Mouse (Mus musculus) neural tube, embryonic 14.5 days (tissue): ENCODE results near the gene Klk1b3. TPM values are rescaled to one million over a fixed set of nuclear protein-coding genes. Genes with fewer than 3 reads are reported as not detected.
"Not testable (repeated sequence)": the region's sequence is repeated elsewhere in the genome, so short reads cannot be mapped to it uniquely, and the experiment has no call there.

ENCODE experiments used
- ATAC-seq: fragments of 200-750 bp; cut with Nextera tagmentation; 2 replicates; pipeline ENCODE4 v1.8.0; 2017; ENCODE audit warnings: low read depth, mild to moderate bottlenecking, moderate TSS enrichment, moderate library complexity
- H3K27ac ChIP-seq: fragments of 300-500 bp; sonication (generic); 2 replicates; pipeline ENCODE4 v1.5.1; 2014; ENCODE audit warnings: low read depth, mild to moderate bottlenecking, control low read depth, low read length, moderate library complexity, mixed read lengths
- H3K27me3 ChIP-seq: fragments of 300-500 bp; sonication (generic); 2 replicates; pipeline ENCODE4 v1.6.1; 2014; ENCODE audit warnings: low read length; ENCODE audit not compliant: control insufficient read depth, insufficient read depth
- H3K36me3 ChIP-seq: fragments of 300-500 bp; sonication (generic); 2 replicates; pipeline ENCODE4 v1.6.1; 2014; ENCODE audit warnings: low read length, mixed read lengths; ENCODE audit not compliant: control insufficient read depth, insufficient read depth
- H3K4me1 ChIP-seq: fragments of 300-500 bp; sonication (generic); 2 replicates; pipeline ENCODE4 v1.6.1; 2014; ENCODE audit warnings: low read length; ENCODE audit not compliant: control insufficient read depth, insufficient read depth
- H3K4me2 ChIP-seq: fragments of 300-500 bp; sonication (generic); 2 replicates; pipeline ENCODE4 v1.6.1; 2014; ENCODE audit warnings: mild to moderate bottlenecking, low read depth, low read length, control low read depth
- H3K4me3 ChIP-seq: fragments of 300-500 bp; sonication (generic); 2 replicates; pipeline ENCODE4 v1.5.1; 2014; ENCODE audit warnings: low read depth, low read length, control low read depth, mixed read lengths
- H3K9ac ChIP-seq: fragments of 300-500 bp; sonication (generic); replicated peaks from 2 replicates; pipeline ENCODE4 v1.6.1; 2014; ENCODE audit warnings: low read depth, mild to moderate bottlenecking, control low read depth, low read length, mixed read lengths
- H3K9me3 ChIP-seq: fragments of 300-500 bp; sonication (generic); 2 replicates; pipeline ENCODE4 v1.6.1; 2016; ENCODE audit warnings: low read length; ENCODE audit not compliant: control insufficient read depth
- WGBS: fragments of 180-500 bp; shearing (Covaris S2); extraction: QIAGEN DNeasy Blood & Tissue Kit; methylation state at CpG from one replicate; pipeline ENCODE4 v1.1.7; 2014; 5-methylcytosine and 5-hydroxymethylcytosine counted together
- polyA plus RNA-seq: library from polyadenylated mRNA; unstranded; fragments of >200 nt; fragmentation: Nextera tagmentation; extraction: Ambion mirVana; gene quantifications from 2 replicates; pipeline ENCODE4 v1.2.1, GENCODE M21; 2014

Gene Klk1b3
- polyA plus RNA-seq, 1 experiment from 2014 or later, result not detected

GRCm38 (mm10) chr7:44247971-44248370, 50.0 kb downstream of the Klk1b3 start:
- Histone ChIP-seq H3K9ac (0 out of 2 replicates have a peak overlapping the region, but pooled peaks have one; percentile 90), H3K4me1 (peaks cover 17% of the 10 kb centered on the region; the same call in 1 of the 2 replicates), H3K27ac (no peak overlapping the region), H3K27me3 (no peaks in the 10 kb centered on the region), H3K9me3 (no peaks in the 10 kb centered on the region), H3K4me3 (peak overlapping the region; percentile 78), H3K36me3 (peaks cover 24% of the 10 kb centered on the region), H3K4me2 (peak overlapping the region; percentile 70)
- no peak for ATAC-seq
- WGBS, result 97% methylated on average over 2 of the region's 2 CpGs

- no peaks in the 10 kb centered on the region for H3K27me3 ChIP-seq
- no peak overlapping the region for H3K4me2 ChIP-seq
- H3K4me3 ChIP-seq, result no peak overlapping the region
- no peak for ATAC-seq
- peaks cover 17% of the 10 kb centered on the region; the same call in 1 of the 2 replicates for H3K4me1 ChIP-seq
- no peaks in the 10 kb centered on the region for H3K9me3 ChIP-seq
- WGBS, result 97% methylated on average over 4 of the region's 4 CpGs
- no peak overlapping the region for H3K27ac ChIP-seq
- peaks cover 33% of the 10 kb centered on the region for H3K36me3 ChIP-seq
- no peak overlapping the region for H3K9ac ChIP-seq
These were observed 51.3 kb downstream of the Klk1b3 start for GRCm38 (mm10) chr7:44249248-44249647.

DNA sequence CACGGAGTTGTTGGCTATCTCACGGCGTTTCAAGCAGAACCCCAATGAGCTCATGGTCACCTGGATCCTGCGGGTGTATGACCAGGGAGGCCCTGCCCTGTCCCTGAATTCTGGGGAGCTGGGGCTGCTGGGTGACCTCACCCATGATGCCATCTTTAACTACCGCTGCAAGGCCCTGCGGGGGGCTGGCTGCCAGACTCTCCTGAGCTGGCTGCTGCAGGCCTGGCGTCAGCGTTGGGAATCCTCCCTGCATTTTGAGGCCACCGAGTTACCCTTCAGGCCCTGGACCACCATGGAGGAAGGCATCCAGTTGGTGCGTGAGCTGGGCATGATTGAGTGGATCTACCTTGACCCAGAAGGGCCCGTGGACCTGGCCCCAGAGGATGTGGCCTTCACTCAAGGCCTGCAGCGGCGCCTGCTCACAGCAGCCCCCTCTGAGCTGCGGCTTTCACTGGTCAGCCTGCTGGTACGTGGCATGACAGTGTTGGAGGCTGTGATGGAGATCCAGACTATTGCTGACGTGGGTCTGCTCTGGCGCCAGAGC, 52.8 kb downstream of the Klk1b3 start:
- not testable (repeated sequence) for H3K27ac ChIP-seq, ATAC-seq, H3K27me3 ChIP-seq, H3K9ac ChIP-seq, H3K9me3 ChIP-seq, H3K4me3 ChIP-seq, H3K4me2 ChIP-seq
- WGBS, result 92% methylated on average over 17 of the region's 17 CpGs
- peaks cover 13% of the 10 kb centered on the region; the same call in 1 of the 2 replicates for H3K4me1 ChIP-seq
- H3K36me3 ChIP-seq, result peaks cover 33% of the 10 kb centered on the region

Other genes starting within 250 kb of the Klk1b3 start
- not detected in 2 replicates for gene Klk1b8, start 247.5 kb upstream of the Klk1b3 start, polyA plus RNA-seq
- not detected in 2 replicates for gene Klk1b1, start 231.4 kb upstream of the Klk1b3 start, polyA plus RNA-seq
- not detected in 2 replicates for gene Klk1b9, start 222.1 kb upstream of the Klk1b3 start, polyA plus RNA-seq
- gene Klk1b11, start 202.3 kb upstream of the Klk1b3 start, polyA plus RNA-seq, result not detected in 2 replicates
- gene Klk1b26, start 186.0 kb upstream of the Klk1b3 start, polyA plus RNA-seq, result not detected in 2 replicates
- not detected in 2 replicates for gene Klk1b27, start 145.9 kb upstream of the Klk1b3 start, polyA plus RNA-seq
- gene Klk1b21, start 95.9 kb upstream of the Klk1b3 start, polyA plus RNA-seq, result not detected in 2 replicates
- not detected in 2 replicates for gene Klk1b22, start 85.5 kb upstream of the Klk1b3 start, polyA plus RNA-seq
- gene Klk1b16, start 61.4 kb upstream of the Klk1b3 start, polyA plus RNA-seq, result not detected in 2 replicates
- not detected in 2 replicates for gene Klk1b24, start 10.0 kb upstream of the Klk1b3 start, polyA plus RNA-seq
- not detected in 2 replicates for gene Klk1b4, start 9.2 kb downstream of the Klk1b3 start, polyA plus RNA-seq
- gene Klk1b5, start 17.8 kb downstream of the Klk1b3 start, polyA plus RNA-seq, result not detected in 2 replicates
- gene Klk1, start 27.2 kb downstream of the Klk1b3 start, polyA plus RNA-seq, result not detected in 2 replicates
- not detected in 2 replicates for gene Gm36864, start 38.0 kb downstream of the Klk1b3 start, polyA plus RNA-seq
- 1.5 and 1.6 TPM in 2 replicates for gene 1700028J19Rik, start 48.5 kb downstream of the Klk1b3 start, polyA plus RNA-seq
- 164 and 180 TPM in 2 replicates for gene 2410002F23Rik, start 48.5 kb downstream of the Klk1b3 start, polyA plus RNA-seq
- gene Acp4, start 59.2 kb downstream of the Klk1b3 start, polyA plus RNA-seq, result not detected in 2 replicates
- gene Gm15517, start 63.3 kb downstream of the Klk1b3 start, polyA plus RNA-seq, result not detected in 2 replicates
- 2.8 and 4.6 TPM in 2 replicates for gene Clec11a, start 108.7 kb downstream of the Klk1b3 start, polyA plus RNA-seq
- gene Shank1, start 112.1 kb downstream of the Klk1b3 start, polyA plus RNA-seq, result 39.9 and 62.7 TPM in 2 replicates
- 52.7 and 68.4 TPM in 2 replicates for gene Syt3, start 185.9 kb downstream of the Klk1b3 start, polyA plus RNA-seq
- 2.0 and 2.6 TPM in 2 replicates for gene 1700008O03Rik, start 187.6 kb downstream of the Klk1b3 start, polyA plus RNA-seq
- gene Lrrc4b, start 230.8 kb downstream of the Klk1b3 start, polyA plus RNA-seq, result 21.9 and 28.1 TPM in 2 replicates